Mouse (Mus musculus) megakaryocyte-erythroid progenitor cell, adult 5-6 weeks (primary cell): ENCODE results near the gene A4galt. TPM values are rescaled to one million over a fixed set of nuclear protein-coding genes. Genes with fewer than 3 reads are reported as not detected.

Source experiments
- ATAC-seq: replicated peaks from 2 replicates; pipeline ENCODE4 v1.8.0; 2016; ENCODE audit warnings: mild to moderate bottlenecking, inconsistent platforms; ENCODE audit not compliant: severe bottlenecking, poor library complexity, low FRiP score, low TSS enrichment
- total RNA-seq, 2 experiments: library from RNA; stranded (forward) in 1 of 2; stranded (reverse) in 1 of 2; fragments of 200-1000, 215-1000 nt in 1 of 2; fragments of >200 nt in 1 of 2; fragmentation: Nextera tagmentation in 1 of 2; gene quantifications; 2 replicates each; pipeline ENCODE4 v1.2.3; 2014 to 2017

Gene A4galt
- total RNA-seq, 2 experiments from 2014 or later, result not detected

DNA sequence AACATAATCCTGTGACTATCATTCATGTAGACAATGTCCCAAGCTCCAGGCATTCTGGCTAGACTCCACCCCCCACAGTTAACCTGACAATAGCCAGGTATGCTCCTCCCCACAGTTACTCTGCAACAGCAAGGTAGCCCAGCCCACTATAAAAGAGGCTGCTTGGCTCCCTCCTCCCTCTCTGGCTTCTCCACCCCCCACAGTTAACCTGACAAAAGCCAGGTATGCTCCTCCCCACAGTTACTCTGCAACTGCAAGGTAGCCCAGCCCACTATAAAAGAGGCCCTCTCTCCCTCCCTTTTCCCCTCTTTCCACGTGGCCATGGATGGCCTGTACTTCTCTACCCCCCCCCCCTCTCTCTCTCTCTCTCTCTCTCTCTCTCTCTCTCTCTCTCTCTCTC lies 14.8 kb downstream of the A4galt start:
- no peak for ATAC-seq

GRCm38 (mm10) chr15:83233219-83233992 lies 18.2 kb downstream of the A4galt start:
- no peak for ATAC-seq

GRCm38 (mm10) chr15:83227559-83227958 lies 24.0 kb downstream of the A4galt start:
- no peak for ATAC-seq

GRCm38 (mm10) chr15:83226871-83227270 lies 24.7 kb downstream of the A4galt start:
- no peak for ATAC-seq

- no peak for ATAC-seq
These were observed 25.3 kb downstream of the A4galt start for GRCm38 (mm10) chr15:83226066-83226834.

GRCm38 (mm10) chr15:83224136-83224766 lies 27.3 kb downstream of the A4galt start:
- ATAC-seq, result no peak

DNA sequence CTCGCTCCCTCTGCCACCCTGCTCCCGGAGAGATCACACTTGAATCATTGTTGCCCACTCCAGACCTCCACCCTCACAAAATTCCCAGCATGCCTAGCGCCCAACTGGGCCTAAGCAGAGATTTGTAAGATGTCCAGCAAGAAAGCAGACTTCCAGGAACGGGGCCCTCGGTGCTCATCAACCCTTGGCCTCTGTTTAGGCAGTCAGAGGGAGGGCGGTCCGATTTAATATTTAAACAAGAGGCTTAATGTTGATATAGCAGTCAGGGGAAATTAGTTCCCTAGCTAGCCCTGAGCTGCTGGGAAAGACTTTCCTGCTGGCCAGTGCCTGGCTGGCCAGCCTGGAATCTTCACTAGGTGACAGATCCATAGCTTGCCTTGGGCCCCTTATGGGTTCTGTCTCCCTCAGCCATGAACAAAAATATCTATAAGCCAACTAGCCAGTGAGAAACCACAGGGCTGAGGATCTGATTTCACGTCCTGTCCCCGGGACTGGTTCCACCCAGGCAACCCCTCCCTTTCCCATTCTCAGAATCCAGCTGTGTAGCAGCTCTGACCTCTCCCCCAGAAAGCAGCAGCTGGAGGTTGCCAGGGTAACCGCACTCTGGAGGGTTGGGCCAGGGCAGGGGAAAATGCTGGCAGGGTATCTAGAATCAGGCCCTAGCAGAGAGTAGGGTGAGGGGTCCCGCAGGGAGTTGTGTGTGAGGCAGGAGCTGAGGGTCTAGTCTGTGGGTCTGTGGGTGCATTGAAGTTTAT lies 28.2 kb downstream of the A4galt start:
- no peak; the same call in 1 of the 2 replicates for ATAC-seq

GRCm38 (mm10) chr15:83221721-83222120 lies 29.9 kb downstream of the A4galt start:
- ATAC-seq, result no peak

DNA sequence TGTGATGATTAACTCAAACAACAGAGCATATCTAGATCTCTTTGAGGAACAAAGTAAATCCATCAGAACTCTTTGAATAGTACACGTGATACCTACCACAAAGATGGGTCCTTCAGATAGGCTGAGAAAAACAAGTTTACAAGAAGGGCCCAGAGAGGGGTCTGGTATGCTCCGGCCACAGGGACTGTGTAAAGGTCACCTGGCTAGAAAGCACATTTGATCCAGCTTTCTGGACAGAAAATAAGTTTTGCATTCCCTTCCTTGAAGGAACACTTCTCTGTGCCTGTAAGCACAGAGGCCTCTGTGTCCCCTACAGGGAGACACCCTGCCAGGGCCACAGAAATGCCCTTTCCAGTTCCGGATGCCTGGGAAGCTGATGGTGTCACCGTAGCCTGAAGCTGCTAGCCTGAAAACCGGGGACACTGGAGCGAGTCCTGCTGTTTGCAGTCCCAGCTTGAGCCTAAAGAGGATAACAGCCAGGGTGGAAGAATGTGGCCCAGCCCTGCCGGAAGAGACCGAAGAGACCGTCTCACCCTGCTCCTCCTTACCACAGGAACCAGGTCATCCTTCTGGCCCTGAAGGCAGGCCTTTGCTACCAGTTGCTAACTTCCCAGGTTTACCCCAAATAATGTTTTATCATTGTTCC lies 31.1 kb downstream of the A4galt start:
- no peak for ATAC-seq

GRCm38 (mm10) chr15:83215322-83216216 lies 36.0 kb downstream of the A4galt start:
- ATAC-seq, result no peak

- peak; percentile 59 for ATAC-seq
These were observed 41.3 kb downstream of the A4galt start for GRCm38 (mm10) chr15:83210229-83210628.

DNA sequence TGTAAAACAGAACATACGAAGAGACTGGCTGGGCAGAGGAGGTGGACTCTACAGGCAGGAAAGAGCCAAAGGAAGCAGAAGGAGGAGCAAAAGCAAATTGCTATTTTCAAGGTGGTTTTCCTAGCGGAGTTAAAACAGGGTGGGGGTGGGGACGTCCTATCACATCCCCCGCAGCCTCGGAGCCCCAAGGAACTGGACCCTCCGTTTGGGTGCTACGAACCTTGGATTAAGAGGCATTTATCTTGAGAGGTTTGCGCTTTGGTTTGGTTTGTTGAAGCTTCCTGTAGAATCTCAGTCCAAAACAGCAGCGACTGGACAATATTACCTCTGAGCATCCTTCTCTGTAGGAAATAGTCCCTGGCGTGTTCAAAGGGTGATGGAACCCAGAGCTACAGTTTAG lies 41.9 kb downstream of the A4galt start:
- ATAC-seq, result no peak

- ATAC-seq, result no peak
These were observed 42.4 kb downstream of the A4galt start for GRCm38 (mm10) chr15:83209092-83209695.

DNA sequence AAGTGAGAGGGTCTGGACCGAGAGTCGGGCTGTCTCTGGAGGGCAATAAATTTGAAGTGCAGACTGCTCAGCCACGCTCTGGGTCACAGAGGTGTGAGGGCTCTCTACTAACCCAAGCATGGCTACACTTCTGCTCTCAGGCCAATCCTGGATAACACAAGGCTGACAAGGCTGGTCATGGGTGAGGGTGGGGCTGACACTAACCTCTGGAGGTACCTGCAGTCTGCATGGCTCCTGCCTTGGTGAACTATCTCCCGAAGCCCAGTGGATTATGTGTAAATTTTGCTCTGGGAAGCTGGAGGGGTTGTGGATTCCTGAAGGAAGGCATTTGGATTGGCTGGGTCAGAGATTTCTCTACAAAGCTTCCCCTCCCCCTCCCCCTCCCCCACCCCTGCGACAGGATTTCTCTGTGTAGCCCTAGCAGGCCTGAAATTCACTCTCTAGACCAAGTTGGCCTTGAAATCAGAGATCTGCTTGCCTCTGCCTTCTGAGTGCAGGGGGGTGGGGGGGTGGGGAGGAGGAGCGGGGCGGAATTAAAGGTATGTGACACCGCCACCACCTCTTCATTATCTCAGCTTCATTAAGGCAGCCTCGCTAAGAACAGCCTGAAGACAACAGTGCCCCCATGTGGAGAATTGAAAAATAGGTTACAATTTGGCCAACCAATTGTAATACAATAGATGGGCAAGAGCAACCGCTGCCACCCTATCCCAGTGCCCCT lies 46.7 kb downstream of the A4galt start:
- ATAC-seq, result peak; percentile 90

- no peak for ATAC-seq
These were observed 49.2 kb downstream of the A4galt start for GRCm38 (mm10) chr15:83202412-83202811.

DNA sequence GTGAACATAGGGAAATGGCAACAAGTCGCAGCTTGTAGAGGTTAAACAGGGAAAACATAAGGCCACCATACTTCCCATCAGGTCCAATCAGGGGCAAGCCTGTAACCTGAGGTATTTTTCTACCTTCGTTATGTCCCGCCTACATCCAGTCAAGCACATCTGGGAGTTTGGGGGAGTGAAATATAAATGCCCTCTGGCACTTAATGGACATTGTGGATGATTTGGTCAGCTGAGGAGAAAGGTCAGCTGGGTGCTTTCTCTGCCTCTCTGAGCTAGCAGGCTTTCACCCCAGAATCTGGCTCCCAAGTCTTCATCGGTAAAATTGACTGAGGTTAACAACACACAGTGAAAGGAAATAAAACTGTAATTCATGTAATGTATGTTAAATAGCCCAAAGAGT lies 58.2 kb downstream of the A4galt start:
- no peak for ATAC-seq

- ATAC-seq, result 0 out of 2 replicates have a peak, but pooled peaks have one; percentile 2
These were observed 69.2 kb downstream of the A4galt start for GRCm38 (mm10) chr15:83182351-83182750.
